Mouse (Mus musculus): ENCODE results near the gene Fggy. TPM values are rescaled to one million over a fixed set of nuclear protein-coding genes. Genes with fewer than 3 reads are reported as not detected.

Gene Fggy
- polyA plus RNA-seq, 1 experiment = 24.5 TPM

DNA sequence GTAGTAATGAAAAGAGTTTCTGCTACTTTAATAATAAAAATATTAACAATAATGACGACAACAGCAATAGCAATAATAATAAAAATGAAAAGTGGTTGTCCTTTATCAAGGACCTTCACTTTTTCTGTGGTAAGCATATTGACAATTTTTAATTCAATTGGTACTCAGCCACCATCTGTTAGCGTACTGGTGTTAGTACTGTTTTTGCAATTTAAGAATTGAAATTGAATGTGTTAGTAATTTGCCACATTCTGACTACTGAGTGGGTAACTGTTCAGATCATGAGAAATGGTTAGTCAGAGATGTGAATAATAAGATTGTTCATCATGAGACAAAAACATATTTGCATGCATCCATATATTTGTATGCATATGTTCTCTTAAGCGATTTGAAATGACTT is 68.9 kb downstream of the Fggy start:
- Histone ChIP-seq H3K4me3 (ENCODE audit: insufficient read depth, low read depth, low read length) (no peak overlapping the region), H3K4me1 (ENCODE audit: control insufficient read depth, insufficient read depth, insufficient read length, low read length) (0 out of 2 replicates have a peak, but pooled peaks cover 3% of the 10 kb centered on the region), H3K27ac (replicated peaks; ENCODE audit: low read depth, low read length) (no peak overlapping the region)

DNA sequence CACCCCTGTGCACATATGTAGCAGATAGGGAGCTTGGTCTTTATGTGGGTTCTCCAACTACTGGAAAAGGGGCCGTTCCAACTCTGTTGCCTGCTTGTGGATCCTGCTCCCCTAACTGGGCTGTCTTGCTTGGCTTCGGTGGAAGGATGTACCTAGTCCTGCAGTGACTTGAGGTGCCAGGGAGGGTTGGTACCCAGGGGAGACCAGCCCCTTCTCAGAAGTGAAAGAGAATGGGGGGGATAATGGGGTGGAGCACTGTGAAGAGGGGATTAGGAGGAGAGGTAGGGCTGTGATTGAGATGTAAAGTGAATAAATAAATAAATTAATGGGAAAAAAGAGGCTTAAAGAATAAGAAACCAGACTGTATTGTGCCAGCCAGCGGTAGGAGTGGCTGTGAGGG is 77.6 kb downstream of the Fggy start:
- no peak overlapping the region for H3K4me3 ChIP-seq (ENCODE audit: insufficient read depth, low read depth, low read length)
- peaks cover 3% of the 10 kb centered on the region; the same call in 1 of the 2 replicates for H3K4me1 ChIP-seq (ENCODE audit: control insufficient read depth, insufficient read depth, insufficient read length, low read length)
- no peak overlapping the region for H3K27ac ChIP-seq (replicated peaks; ENCODE audit: low read depth, low read length)

DNA sequence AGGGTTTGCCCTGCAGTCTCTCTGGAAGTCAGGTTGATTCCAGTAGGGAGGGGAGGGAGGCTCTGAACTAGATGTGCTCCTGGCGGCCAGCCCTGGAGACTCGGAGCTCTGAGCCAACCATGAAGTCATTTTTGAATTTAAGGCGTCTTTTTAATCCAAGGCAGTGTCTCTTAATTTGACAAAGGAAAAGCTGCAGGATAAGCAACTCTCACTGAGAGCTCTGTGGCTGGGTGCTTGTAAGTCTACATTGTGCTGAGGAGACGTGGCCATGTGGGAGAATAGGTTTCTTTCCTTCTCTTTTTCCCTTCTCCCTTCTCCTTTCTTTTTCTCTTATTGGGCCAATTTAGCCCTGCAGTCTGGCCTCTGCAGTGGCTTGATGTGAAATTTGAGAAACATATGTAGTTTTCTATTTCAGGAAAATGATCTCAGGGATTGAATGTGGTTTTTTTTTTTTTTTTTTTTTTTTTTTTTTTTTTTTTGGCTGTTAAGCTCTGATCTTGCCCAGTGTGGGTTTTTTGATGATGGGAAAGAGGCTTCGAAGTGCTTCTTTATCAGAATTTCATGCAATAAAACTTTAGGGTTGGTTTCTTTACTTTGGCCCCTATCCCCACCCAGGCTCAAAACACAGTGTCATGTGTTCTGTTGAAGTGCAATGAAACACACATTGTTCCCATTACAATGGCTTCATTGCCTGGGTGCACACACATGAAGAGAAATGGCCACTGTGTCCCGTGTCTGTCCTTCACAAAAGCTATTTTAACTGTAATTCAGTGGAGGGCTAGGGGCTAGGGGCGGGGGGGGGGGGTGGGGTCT is 79.8 kb downstream of the Fggy start:
- Histone ChIP-seq H3K4me1 (ENCODE audit: control insufficient read depth, insufficient read depth, insufficient read length, low read length) (peaks cover 3% of the 10 kb centered on the region; the same call in 1 of the 2 replicates), H3K27ac (replicated peaks; ENCODE audit: low read depth, low read length) (peak overlapping the region; percentile 81), H3K4me3 (ENCODE audit: insufficient read depth, low read depth, low read length) (peak overlapping the region; percentile 30; the same call in 1 of the 2 replicates)

DNA sequence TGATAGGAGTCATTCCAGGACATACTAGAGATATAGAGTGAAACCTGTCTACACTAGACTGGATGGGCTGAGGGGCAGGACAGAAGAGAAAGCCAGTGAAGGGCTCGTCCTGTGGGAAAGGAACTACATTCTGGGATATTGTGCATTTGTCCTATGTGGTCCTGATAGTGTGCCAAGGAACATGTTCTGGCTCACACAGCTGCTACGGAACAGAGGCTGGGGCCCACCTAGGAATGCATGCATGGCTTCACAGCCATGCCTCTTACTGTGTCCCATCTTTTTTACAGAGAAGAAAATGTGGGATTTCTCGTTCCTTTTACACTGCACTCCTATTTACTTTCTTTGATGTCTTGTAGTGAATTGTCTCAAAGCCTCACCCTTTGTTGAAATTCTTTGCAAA is 80.8 kb downstream of the Fggy start:
- Histone ChIP-seq H3K4me1 (ENCODE audit: control insufficient read depth, insufficient read depth, insufficient read length, low read length) (peaks cover 3% of the 10 kb centered on the region; the same call in 1 of the 2 replicates), H3K27ac (replicated peaks; ENCODE audit: low read depth, low read length) (no peak overlapping the region), H3K4me3 (ENCODE audit: insufficient read depth, low read depth, low read length) (no peak overlapping the region)

DNA sequence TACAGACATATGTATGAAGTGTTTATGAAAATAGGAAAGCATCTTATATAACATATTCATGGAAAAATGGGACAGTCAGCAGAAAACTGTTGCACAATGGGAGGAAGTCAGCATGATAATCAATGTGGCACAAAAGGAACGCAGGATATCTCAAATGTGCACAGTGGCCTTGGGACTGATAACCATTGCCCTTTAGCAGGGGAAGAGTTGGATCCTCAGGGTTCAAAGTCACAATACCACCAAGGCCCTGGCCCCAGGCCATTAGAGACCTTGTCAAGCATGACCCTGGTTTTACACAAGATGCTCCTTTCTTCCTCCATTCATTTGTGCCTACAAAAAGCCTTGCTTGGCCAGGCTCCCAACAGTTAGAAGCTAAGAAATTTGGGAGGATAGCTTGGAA is 83.5 kb downstream of the Fggy start:
- peaks cover 3% of the 10 kb centered on the region; the same call in 1 of the 2 replicates for H3K4me1 ChIP-seq (ENCODE audit: control insufficient read depth, insufficient read depth, insufficient read length, low read length)
- H3K27ac ChIP-seq (replicated peaks; ENCODE audit: low read depth, low read length) = no peak overlapping the region
- H3K4me3 ChIP-seq (ENCODE audit: insufficient read depth, low read depth, low read length) = no peak overlapping the region

DNA sequence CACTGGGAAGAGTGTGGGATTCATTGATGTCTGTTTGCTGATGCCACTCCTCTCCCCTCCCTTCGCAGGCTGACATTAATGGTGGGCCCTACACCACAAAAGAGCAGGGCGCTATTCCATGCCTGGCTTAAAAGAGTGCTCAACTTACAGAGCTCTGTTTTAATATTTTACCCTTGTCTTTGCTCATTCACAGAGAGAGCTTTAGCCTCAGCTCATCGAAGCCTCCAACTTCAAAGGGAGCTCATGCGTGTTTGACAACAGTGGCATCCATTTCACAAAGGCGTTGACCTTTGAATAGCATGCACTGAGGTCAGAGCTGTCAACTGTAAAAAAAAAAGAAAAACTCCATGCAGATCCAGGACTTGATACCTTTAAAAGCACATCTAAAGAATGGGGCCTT is 86.7 kb downstream of the Fggy start:
- Histone ChIP-seq H3K4me1 (ENCODE audit: control insufficient read depth, insufficient read depth, insufficient read length, low read length) (no peaks in the 10 kb centered on the region), H3K4me3 (ENCODE audit: insufficient read depth, low read depth, low read length) (no peak overlapping the region), H3K27ac (replicated peaks; ENCODE audit: low read depth, low read length) (no peak overlapping the region)

DNA sequence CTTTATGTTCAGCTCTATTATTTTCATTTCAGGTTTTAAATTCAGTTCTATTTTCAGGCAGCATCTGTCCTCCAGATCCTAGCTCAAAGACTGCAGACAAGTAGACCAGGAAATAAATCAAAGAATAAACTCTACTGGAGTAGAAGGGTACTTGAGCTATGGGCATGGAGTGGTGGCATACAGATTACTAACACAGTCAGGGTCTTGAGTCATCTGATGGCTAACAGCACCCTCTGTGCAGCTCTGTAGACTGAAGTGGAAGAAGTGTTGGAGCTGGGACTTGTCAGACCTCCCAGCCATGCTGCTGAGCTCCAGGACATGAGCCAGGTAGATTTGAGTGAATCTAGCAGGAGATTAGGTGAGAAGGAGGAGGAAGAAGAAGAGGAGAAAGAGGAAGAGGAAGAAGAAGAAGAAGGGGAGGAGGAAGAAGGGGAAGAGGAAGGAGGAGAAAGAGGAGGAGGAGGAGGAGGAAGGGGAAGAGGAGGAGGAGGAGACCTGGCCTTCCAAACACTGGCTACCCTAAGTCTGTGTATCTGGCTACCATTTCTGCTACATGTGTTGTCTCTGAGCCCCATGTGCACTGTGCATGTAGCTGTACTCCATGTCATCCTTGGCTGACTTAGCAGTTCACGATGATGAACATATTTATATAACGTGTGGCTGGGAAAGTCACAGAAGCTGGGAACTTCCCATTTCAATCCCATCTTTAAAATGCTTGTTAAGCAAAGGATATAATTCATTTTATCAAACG is 91.7 kb downstream of the Fggy start:
- Histone ChIP-seq H3K4me1 (ENCODE audit: control insufficient read depth, insufficient read depth, insufficient read length, low read length) (no peaks in the 10 kb centered on the region), H3K4me3 (ENCODE audit: insufficient read depth, low read depth, low read length) (no peak overlapping the region), H3K27ac (replicated peaks; ENCODE audit: low read depth, low read length) (no peak overlapping the region)

DNA sequence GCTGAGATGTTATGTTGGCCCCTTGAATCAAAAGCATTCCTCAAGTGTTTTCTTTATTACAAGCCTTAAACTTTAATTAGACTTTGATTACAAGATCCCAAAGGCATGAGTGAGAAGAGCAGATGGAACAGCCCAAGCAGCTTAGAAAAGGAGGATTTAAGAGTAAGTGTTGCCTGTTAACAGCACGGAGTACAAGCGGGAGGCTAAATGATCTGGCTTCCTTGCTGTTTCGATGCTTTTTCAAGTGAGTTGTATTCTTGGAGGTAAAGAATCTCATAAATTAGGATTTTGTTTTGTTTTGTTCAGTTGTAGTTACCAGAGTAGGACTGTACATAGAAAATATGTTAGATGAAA is 92.2 kb downstream of the Fggy start:
- H3K4me3 ChIP-seq (ENCODE audit: insufficient read depth, low read depth, low read length) = no peak overlapping the region
- no peak overlapping the region for H3K27ac ChIP-seq (replicated peaks; ENCODE audit: low read depth, low read length)
- H3K4me1 ChIP-seq (ENCODE audit: control insufficient read depth, insufficient read depth, insufficient read length, low read length) = no peaks in the 10 kb centered on the region

DNA sequence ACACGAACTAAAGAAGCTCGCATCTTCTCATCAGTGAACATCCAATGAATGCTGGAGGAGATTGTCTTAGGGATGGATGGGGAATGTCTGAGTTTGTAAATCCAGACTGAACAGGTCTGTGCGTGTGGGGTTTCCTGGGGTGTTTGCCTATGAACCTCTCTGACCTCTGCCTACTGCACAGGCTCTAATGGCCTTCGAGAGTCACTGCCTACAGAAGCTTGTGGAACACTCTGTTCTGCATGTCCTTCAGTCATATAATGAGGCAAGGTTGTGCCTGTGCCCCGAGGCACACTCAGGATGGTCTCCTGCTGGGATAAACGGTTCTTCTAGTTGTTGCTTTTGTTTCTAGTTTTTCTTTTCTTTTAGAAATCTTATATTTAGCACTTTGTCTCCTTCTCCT is 92.7 kb downstream of the Fggy start:
- no peak overlapping the region for H3K27ac ChIP-seq (replicated peaks; ENCODE audit: low read depth, low read length)

DNA sequence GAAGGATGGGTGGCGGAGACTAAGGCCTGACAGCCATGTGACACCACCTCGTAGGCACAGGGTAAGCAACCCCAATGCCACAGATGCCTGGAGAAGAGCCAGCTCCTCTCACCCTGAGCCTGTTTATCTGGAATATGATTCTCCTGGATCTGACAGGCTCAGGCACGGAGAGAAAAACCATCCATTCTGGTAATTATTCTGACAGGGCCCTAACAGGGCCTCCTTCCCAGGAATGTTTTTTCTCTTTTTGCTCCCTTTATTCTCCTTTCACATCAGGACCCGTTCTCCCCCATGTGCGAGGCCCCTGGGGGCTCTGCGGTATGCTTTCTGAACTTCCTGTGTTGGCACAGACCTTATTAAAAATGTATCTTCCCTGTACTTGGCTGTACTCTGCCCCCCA is 94.7 kb downstream of the Fggy start:
- Histone ChIP-seq H3K4me3 (ENCODE audit: insufficient read depth, low read depth, low read length) (no peak overlapping the region), H3K27ac (replicated peaks; ENCODE audit: low read depth, low read length) (no peak overlapping the region), H3K4me1 (ENCODE audit: control insufficient read depth, insufficient read depth, insufficient read length, low read length) (no peaks in the 10 kb centered on the region)

More for the DNA sequence above, 92.7 kb downstream of the Fggy start:
- no peaks in the 10 kb centered on the region for H3K4me1 ChIP-seq (ENCODE audit: control insufficient read depth, insufficient read depth, insufficient read length, low read length)
- H3K4me3 ChIP-seq (ENCODE audit: insufficient read depth, low read depth, low read length) = no peak overlapping the region

DNA sequence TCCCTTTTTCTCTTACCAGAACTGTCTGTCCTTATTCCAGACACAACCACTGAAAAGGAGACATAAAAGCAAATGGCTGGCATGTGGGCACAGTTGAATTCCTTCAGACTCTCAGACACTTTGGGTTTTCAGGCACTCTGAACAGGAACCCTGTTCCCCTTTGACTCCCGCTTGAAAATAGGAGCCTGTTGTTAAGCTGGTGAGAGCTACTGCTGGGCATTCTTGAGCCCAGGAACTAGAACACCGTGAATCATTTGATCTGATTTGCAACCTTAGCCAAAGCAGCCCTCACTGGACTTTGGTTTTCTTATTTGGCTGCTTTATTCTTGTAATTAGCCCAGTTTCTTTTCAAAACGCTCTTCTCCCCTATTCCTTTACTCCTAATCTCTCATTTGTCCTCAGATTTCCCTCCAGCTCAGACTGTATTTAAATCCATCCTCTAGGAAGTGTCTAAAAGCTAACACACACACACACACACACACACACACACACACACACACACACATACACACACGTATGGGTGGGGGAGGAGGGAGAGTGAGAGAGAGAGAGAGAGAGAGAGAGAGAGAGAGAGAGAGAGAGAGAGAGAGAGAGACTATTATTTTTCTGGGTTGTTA is 96.1 kb downstream of the Fggy start:
- H3K4me3 ChIP-seq (ENCODE audit: insufficient read depth, low read depth, low read length) = no peak overlapping the region
- H3K27ac ChIP-seq (replicated peaks; ENCODE audit: low read depth, low read length) = no peak overlapping the region
- H3K4me1 ChIP-seq (ENCODE audit: control insufficient read depth, insufficient read depth, insufficient read length, low read length) = peaks cover 4% of the 10 kb centered on the region; the same call in 1 of the 2 replicates

DNA sequence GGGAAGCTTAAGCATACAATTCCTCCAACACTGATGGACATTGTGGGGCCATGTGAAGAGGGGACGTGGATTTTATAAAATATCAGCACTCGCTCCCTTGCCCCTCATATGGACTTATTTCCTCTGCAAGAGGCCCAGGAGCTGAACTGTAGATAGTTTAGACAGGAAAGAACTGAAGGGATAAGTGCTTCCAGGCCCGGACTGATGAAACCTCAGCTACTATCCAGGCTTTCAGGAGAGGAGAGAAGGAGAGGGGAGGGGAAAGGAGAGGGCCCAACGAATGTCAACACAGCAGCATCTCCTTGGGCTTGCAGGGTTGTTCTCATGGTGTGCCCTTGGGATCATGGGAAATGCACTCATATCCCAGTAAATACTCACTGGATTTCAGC is 96.6 kb downstream of the Fggy start:
- Histone ChIP-seq H3K4me1 (ENCODE audit: control insufficient read depth, insufficient read depth, insufficient read length, low read length) (peaks cover 5% of the 10 kb centered on the region; the same call in 1 of the 2 replicates), H3K27ac (replicated peaks; ENCODE audit: low read depth, low read length) (no peak overlapping the region), H3K4me3 (ENCODE audit: insufficient read depth, low read depth, low read length) (no peak overlapping the region)

DNA sequence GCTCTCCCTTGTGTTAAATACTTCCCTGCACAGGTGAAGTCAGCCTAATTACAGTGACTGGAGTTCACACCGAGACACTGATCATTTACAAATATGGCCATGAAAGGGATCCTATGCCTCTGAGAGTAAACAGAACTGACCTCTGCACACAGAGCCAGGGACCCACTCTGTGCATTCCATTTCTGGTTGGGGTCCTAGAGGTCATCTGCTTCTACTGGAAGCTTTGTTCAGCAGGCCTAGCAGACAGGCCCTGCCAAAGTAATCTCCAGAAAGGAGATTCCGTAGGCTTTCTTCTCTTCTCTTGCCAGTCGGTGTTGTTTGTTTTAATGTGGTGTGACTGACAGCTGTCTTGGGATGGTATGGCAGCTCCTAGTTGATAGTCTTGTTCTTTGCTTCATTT is 101.7 kb downstream of the Fggy start:
- no peak overlapping the region for H3K4me3 ChIP-seq (ENCODE audit: insufficient read depth, low read depth, low read length)
- H3K27ac ChIP-seq (replicated peaks; ENCODE audit: low read depth, low read length) = 0 out of 2 replicates have a peak overlapping the region, but pooled peaks have one; percentile 12
- peaks cover 11% of the 10 kb centered on the region; the same call in 1 of the 2 replicates for H3K4me1 ChIP-seq (ENCODE audit: control insufficient read depth, insufficient read depth, insufficient read length, low read length)

DNA sequence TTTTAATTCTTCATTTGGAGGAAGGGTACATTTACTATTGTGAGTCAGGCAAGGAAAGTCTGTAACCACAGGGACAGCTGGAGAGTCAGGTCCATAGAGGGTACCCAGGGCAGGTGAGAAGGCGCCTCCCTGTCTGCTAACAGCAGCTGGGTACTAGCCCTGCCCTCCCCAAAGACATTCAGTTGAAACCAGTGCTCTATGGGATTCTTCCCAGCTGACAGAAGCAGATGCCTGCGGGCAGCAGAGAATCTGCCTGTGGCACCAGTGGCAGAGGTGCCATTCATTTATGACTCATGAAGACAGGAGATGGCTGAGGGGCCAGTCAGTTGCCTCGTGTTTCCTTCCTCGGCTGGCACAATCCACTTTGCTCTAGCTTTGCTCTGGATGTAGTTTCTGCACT is 106.3 kb downstream of the Fggy start:
- H3K4me3 ChIP-seq (ENCODE audit: insufficient read depth, low read depth, low read length) = no peak overlapping the region
- H3K4me1 ChIP-seq (ENCODE audit: control insufficient read depth, insufficient read depth, insufficient read length, low read length) = peaks cover 6% of the 10 kb centered on the region; the same call in 1 of the 2 replicates
- H3K27ac ChIP-seq (replicated peaks; ENCODE audit: low read depth, low read length) = no peak overlapping the region

DNA sequence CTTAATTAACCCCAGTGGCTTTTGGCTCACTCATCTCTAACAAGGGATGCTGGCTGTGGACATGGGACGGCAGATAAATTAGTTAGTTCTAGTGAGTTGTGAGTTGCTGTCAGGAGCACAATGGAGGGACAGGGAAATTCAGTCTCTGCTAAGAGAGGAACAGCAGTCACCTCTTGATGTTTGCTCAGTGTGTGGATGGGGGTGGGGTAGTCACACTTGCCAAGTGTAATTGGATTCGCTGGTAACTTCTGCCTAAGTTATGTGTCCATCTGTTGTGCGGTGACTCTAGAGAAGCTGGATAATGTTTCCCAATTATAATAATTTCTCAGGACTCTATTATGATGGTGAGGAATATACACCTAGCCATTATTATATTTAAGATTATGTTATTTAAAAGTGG is 107.0 kb downstream of the Fggy start:
- Histone ChIP-seq H3K4me3 (ENCODE audit: insufficient read depth, low read depth, low read length) (no peak overlapping the region), H3K4me1 (ENCODE audit: control insufficient read depth, insufficient read depth, insufficient read length, low read length) (peaks cover 2% of the 10 kb centered on the region; the same call in 1 of the 2 replicates), H3K27ac (replicated peaks; ENCODE audit: low read depth, low read length) (no peak overlapping the region)
